Mouse (Mus musculus) olfactory bulb, adult 2 months (tissue): ENCODE results near the gene Ptov1.

Source experiments
- CTCF ChIP-seq: fragments of 200-500 bp; IDR thresholded peaks from 2 replicates; pipeline ENCODE4 v1.5.1; 2012; ENCODE audit warnings: low read depth, mild to moderate bottlenecking, low read length, moderate library complexity; ENCODE audit not compliant: insufficient read depth
- POLR2A ChIP-seq: fragments of 200-500 bp; IDR thresholded peaks from 2 replicates; pipeline ENCODE4 v1.6.1; 2012; ENCODE audit warnings: mild to moderate bottlenecking, low read depth, low read length, moderate library complexity; ENCODE audit not compliant: insufficient read depth

DNA sequence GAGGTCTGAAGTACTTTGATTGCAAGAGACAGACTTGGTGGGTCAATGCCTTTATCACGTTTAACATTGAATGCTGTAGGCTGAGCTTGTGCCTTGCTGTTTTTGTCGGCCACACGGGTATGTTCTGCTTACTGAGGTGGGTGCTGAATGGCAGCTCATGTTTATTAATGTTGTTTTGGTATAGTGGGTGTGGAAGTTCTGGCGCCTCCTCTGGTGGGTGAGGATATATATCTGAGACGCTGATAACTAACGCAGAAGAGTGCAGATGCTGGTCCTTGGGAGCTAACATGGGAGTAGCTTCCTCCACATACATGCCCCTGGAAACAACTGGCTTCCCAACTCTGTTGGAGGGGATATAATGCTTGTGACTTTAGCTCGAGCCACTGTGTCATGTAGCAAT, 46.2 kb downstream of the Ptov1 start:
- TF ChIP-seq POLR2A (no peak), CTCF (no peak)
